Mouse (Mus musculus) lung, postnatal 25 days (tissue): ENCODE results near the gene Wdr77.
"Not testable (repeated sequence)": the region's sequence is repeated elsewhere in the genome, so short reads cannot be mapped to it uniquely, and the experiment has no call there.

Experiments used
- DNase-seq: peaks from one replicate; pipeline ENCODE4 v3.0.0; 2022; ENCODE audit warnings: low spot score

Wdr77 gene

DNA sequence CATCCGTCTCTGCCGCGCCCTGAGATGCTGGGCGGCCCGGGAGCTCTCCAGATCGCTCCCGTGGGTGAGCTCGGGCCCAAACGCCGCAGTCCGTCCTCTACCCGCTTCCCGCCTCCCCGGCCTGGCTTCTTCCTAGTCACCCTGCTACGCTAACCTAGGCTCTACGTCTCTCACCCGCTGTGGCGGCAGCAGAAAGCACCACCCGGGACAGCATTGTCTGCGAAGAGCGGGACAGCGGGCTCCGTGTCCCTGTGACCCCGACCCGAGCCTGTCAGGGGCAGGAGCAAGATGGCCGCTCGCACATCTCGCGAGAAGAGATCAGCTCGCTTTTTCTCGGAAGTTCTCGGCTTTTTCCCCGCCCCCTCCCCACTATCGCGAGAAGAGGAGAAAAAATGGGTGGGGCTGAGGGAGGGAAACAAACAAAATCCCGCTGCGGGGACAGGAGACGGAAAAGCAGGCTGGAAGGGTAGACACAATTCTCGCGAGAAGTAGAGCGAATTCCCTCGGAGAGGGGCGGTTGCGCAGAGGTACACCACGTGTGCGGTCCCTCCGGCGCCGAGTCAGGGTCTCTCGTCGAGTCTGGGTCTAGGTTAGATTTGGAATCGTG lies at the start of gene Wdr77:
TSS of gene Wdr77 (plus strand) at position 396 of the 607 bp plus-strand sequence.
- peak; percentile 97 for DNase-seq

DNA sequence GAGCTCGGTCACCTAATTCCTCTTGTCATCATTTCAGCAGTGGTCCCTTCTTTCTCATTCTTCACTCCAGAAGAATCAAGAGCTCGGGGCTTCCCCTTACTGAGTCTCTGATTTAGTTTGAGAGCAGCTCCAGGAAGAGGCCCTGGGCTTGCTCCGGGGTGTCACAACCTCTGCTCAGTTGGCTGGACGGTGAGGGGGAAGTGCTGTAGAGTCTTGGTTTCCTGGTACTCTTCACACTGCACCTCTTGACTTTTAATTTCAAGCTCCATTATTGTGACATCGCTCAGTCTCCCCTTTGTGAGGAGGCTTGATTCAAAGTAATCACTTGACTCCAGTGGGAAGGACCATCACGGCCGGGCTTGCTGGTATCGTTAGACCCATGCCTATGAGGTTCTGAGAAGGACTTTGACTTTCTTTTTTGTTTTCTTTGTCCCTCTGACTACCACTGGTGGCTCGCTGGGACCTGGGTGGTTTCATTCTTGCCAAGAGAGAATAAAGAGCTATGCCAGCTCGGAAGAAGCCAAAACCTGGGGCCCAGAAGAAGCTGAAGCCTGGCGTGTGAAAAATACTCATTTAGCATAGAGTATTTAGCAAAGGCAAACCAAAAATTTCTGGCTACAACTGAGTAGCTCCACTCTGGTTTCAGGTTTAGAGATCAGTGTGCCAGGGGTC lies 48.5 kb upstream of the Wdr77 start:
- DNase-seq: peak; percentile 67

DNA sequence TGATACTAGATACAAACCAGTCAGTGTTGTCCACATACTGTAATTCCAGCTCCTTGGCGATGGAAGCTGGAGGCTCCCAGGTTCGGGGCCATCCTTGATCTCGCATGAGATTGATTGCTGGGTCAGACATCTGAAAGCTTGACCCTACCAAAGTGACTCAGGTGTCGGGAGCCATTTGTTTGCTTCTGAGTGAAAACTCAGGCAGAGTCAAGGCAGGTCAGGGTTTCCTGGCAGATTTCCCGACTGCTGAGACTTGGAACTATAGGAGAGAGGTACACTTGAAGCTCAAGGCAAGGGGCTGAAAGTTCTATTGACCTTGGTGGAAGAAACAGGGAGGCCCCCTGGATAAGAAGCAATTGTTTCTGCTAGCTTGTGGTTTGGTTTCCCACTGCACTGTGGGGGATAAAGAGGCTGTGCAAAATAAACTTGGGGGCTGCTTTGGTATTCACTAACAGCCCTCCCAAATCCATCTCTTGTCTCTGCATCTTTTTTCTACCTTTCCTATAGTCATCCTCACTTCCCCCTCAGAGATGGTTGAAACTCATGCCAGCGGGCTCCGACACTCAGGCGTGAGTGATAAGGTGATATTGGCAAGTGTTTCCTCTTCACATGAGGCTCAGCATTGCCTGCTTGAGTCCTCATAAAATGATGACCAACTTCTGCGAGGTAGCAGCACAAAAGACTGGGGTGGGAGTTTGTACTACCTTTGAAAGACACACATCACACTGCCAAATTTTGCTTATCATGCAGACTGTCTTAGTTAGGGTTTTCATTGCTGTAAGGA lies 46.9 kb upstream of the Wdr77 start:
- no peak for DNase-seq

DNA sequence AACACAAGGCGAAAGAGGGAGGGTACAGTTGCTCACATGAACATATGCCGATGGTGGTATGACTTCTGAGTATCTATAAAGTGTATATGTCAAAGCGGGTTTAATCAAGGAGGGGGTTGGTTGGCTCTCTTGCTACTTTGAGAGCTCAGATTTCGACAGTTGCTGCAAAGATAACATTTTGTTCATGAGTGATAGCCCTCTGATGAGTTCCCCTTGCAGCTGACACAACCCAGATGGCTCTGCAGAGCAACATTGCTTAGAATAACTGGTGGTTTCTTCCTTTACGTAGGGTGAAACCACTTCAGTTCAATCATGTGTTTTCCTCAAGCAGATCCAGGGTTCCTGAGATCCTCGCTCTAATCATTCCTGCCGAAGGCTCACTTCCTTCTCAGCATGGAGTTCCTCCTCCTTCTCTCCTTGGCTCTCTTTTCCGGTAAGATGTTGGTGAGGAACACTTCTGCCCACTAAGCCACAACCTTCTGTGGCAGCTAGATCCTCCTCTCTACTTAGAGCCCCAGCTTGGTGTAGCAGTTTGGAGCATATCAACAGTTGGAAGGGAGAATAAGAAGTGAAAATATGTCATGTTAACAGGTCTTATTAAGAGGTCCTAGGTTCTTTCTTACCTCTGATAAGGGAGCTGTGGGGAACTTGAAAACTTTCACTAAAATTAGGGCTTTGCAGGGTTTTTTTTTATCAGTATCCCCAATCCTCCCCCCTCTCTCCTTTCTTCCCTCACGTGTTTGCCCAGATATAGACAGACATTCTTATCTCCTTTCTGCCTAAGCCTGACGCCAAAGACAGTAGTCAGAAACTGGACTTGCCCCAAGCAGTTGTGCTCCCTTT lies 45.1 kb upstream of the Wdr77 start:
- DNase-seq: no peak

DNA sequence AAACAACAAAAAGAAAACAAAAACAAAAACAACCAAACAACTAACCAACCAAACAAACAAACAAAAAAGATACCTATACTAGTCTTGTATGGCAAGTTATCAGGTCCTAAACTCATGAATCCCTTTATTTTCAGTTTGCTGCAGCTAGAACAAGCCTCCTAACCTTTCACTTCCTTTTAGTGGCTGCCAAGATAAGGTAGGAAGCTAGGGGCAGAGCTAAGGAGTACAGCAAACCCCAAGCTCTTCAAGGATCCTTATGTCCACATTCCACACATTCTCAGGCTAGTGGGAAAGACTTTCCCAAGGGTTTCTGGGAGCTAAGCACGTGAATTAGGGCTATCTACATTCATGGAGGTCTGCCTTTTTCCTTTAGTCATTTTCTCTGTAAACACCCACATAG lies 43.9 kb upstream of the Wdr77 start:
- peak; percentile 77 for DNase-seq

DNA sequence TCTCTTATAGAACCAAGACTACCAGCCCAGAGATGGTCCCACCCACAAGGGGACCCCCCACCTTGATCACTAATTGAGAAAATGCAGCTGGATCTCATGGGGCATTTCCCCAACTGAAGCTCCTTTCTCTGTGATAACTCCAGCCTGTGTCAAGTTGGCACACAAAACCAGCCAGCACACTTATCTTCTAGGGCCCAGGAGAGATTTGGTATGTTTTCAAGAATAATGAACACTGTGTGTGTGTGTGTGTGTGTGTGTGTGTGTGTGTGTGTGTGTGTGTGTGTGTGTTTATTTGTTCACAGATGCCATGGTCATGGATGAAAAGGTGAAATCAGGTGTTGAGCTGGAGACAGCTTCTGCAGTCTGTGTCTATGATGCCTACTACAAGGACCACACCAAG lies 42.7 kb upstream of the Wdr77 start:
- DNase-seq: not testable (repeated sequence)

DNA sequence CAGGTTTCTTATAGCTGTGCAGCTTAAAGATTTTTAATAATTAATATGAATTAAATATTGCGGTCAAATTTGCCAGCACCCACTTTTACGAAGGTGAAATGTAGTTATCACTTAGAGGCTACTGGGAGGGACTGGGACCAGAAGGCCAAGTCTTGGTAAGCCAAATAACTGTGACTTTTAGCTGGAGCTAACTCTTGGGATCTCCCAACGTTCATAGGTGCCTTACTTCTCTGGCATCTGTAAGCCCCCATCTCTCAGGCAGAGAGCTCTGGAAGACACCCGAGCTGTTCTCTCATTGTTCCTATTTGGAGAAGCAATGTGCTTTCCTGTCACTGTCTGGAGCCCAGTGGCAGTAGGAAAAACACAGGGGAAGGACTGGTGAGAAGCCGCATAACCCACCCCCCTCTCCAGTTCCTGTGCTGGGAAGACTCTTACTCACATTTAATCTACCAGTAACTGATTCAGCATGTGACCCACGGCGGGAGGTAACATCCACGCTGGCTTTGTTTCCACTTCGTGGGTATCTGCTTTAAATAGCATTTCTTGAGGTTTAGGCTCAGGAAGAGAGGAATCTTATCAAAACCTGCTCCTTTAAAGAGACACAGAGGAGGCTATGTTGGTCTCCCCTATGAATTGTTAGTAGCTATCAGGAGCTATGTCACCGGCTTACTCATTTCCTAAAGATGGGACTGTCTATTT lies 41.4 kb upstream of the Wdr77 start:
- DNase-seq: no peak

DNA sequence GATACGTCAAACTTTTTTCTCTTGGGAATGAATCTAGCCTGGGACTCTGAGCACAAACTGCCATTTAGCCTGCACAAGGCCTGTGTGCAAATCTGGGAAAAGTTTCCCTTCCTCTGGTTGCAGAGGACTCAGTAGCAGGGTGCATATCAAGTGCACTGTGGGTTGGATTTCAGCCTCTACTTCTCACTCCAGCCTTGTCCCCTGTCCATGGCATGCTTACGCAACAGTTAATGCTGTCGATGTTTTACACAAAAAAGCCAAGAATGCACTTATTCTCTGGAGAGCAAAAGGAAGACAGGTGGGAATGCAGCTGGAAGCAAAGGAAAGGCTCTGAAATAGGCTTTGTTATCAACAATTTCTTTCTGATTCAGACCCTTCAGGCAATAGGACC lies 40.8 kb upstream of the Wdr77 start:
- DNase-seq: no peak

DNA sequence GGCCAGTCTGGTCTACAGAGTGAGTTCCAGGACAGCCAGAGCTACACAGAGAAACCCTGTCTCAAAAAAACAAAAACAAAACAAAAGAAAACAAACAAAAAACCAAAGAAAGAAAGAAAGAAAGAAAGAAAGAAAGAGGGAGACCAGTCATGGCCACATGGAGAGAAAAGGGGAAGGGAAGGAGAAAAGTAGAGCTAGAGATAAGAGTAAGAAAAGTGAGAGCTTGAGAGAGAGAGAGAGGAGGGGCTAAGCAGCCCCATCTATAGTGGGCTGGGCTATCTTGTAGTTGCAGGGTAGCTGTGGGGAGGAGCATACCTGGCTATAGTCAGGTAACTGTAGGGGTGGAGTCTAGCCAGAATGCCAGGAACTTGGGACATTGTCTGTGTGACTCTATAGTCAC lies 38.4 kb upstream of the Wdr77 start:
- DNase-seq: not testable (repeated sequence)

DNA sequence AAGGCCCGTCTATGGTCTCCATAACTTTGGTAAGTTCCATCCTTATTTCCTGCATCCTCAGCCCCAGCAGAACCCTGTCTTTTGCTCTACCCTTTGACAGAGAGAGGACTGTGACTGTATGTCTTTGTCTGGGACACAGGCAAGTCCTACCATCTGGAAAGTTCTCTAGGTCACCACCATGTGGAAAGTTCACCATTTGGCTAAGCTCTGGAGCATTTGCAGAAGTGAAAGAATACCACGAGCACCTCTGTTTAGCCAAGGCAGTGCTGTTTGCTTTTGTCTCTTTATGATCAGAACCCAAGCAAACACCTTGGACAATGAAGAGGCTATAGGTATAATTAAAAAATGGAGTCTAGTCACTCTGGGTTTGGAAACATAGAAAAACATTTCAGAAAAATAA lies 37.2 kb upstream of the Wdr77 start:
- DNase-seq: no peak

DNA sequence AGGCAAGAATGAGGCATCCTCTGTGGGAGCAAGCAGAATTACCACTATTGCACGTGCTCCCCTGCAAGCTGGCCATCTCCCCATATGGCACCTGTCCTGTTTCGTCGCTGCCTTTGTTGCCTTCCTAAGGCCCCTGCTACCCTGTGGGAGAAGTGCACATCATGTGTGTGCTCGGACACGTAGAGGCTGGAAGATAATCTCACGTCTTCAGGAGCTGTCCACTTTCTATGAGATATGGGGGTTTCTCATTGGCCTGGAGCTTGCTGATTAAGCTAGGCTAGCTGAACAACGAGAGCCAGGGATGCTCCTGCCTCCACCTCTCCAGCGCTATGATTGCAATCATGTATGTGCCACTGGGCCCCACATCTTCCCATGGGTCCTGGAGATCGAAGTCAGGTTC lies 34.6 kb upstream of the Wdr77 start:
- DNase-seq: no peak

DNA sequence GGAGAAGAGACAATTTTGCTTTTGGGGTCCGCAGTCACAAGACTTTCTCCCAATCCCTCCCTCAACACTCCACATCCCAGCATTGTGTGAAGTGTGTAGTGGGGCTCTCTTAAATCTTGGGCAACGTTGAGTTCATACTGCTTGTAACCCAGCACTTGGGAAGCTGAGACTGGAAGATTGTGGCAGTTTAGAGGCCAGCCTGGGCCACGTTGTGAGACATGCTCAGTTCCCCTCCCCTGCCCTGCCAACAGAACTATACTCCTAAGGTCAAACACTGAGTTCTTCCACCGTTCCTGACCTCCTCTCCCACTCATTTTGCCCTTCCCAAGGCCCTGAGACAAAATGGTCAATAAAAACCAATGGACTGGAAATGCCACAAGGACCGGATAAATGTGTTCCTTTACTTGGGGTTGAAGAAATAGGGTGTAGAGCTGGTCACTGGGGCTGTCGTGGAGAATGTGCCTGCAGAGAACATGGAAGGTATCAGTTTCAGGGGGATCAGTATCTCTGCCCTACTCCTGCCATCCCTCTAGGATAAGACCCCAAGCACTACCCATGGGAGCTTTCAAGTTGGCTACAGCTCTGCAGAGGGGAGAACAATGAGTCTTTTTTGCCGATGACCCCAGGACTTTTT lies 31.5 kb upstream of the Wdr77 start:
- DNase-seq: no peak

DNA sequence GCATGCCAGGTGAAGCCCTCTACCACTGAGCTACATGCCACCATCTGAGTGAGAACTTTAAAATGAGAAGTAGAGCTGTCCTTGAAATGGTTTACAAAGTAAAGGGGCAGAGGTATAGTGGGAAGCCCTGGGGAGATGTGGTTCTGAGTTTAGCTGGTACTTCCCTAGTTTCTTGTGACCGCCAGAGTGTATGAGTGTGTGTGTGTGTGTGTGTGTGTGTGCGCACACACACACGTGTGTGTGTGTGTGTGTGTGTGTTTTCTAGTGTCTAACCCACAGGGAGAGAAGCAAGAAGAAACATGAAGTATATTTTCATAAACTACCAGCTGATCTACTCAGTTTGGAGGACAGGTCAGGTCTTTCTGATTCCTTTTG lies 31.0 kb upstream of the Wdr77 start:
- DNase-seq: no peak

DNA sequence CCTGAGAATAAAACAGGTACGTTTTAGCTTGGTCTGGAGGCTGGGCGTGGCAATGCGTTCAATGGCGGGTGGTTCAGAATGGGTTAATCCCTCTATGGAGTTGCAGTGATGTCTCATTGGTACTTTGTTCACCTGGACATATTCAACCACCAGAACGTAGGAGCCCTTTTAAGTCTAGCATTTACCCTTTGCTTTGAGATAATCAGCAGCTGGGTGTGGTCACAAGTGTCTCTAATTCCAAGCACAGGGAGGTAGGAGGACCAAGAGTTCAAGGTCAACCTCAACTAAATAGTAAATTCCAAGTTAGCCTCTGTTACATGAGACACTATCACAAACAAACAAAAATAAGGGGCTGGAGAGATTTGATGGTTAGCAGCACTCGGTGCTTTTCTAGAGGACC lies 30.4 kb upstream of the Wdr77 start:
- no peak for DNase-seq

DNA sequence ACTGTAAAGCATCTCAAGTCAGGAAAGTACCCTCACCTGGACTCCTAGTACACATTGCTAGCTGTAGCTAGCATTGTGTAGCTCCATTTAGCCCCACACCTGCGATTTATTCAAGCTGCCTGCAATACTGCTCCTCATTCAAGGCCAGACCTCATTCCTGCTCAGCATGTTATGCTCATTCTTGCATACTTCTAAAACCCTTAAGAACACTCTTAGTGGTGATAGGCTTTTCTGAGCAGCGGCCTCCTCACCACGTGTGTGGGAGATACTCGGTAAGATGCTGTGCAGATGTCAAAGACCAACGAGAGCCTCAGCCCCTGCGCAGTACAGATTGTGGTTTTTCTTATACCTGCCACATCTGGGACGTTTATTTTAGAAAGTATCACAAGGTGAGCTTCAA lies 29.3 kb upstream of the Wdr77 start:
- DNase-seq: no peak

DNA sequence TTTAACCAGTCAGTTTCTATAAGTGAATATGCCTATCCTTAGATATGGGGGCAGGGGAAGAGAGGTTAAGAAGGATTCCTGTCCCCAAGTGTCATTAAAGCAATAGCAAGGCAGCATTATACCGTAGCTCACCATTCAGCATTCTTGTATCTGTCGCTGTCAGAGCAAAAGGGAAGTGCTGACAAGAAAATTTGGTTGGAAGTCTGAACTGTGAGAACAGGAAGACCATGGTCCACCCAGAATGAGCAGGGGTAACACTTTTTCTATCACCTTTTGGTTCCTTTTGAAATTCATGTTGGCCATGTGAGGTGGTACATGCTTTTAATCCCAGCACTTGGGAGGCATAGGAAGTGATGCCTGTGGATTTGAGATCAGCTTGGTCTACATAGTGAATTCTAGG lies 28.1 kb upstream of the Wdr77 start:
- no peak for DNase-seq

DNA sequence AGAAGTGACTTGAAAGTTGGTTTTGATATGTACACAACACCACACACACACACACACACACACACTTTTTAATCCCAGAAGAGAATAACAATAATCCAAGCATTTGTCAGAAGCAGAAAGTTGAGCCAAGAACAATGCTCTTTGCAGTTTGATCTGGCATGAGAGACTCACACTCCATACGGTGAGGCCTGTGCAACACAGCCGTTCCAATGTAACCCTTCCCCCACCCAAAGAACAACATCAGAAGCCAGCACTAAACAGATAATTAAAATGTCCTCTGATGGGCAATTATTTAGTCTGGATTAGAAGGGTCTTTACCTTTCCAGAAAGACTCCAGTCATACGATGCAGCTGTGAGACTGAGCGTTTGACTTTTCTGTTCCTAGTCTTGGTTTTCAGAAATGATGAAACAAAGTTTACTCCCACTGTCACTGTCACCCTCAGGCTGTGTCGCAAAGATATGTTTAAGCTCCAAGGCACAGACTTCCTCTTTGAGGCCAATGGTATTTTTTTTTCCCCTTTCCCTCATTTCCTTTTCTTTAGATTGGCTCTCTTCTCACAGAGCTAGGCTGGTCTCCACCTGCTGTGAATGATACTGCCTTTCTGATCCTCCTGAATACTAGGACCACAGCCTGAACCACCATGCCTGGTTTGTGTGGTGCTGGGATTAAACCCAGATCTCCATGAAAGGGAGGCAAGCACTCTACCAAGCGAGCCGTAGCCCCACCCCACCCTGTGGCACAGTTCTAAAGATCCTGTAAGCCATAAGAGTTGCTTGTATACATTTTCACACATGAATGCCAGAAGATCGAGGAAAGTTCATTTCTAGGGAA lies 26.7 kb upstream of the Wdr77 start, which contains the start of gene I830077J02Rik:
TSS of gene I830077J02Rik (minus strand) at position 425 of the 832 bp plus-strand sequence.
- peak; percentile 19 for DNase-seq

DNA sequence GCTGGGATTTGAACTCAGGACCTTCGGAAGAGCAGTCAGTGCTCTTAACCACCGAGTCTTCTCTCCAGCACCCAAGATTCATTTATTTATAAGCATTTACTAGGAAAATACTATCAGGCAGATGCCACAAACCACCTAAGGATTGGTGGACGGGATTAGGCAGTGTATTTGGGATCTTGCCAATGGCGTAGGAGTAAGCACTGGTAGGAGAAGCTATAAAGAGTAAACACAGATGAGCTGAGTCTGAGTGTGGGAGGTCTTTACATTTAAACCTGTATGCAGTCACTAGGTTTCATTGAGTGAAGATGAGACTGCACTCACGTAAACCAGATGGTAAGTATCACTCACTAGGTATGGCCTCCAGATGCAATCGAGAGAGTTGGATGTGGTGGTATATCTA lies 25.2 kb upstream of the Wdr77 start:
- no peak for DNase-seq

DNA sequence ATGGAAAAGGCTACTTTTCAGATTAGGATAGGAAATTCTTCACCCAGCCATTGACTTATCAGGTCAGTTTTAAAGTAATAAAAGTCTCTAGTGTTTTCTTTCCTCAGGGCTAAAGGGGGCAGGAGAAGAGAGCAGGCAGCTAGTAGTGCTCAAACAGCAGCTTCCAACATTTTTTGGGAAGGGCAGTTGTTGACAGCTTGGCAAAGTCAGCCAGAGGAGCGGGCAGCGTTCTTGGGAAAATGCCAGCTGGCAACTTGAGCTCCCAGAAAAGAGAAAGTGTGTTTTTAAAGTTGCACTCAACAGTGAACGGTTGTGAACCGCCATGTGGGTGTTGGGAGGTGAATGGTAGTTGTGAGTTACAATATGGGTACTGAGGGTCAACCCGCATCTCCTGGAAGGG lies 24.1 kb upstream of the Wdr77 start:
- peak; percentile 66 for DNase-seq

DNA sequence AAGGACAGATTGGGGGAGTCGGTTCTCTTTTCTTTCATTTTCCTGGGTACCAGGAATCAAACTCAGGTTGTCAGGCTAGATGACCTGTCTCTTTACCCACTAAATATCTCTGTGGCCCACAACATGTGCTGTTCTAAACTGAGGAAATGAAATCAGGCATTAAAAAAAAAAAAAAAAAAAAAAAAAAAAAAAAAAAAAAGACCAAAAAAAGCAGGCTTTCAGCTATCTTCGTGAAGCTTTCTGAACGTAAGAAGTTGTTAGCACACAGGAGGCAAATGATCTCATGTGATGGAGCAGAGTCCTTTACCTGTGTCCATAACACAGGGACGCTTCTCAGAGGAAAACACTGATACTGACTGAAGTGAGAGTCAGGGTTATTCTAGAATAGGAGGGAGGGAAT lies 23.1 kb upstream of the Wdr77 start:
- no peak for DNase-seq
